Mouse (Mus musculus) stomach, postnatal 0 days (tissue): ENCODE measurements around the gene Hist1h4j. TPM values are rescaled to one million over a fixed set of nuclear protein-coding genes. Genes with fewer than 3 reads are reported as not detected.
"Not testable (repeated sequence)": the region's sequence is repeated elsewhere in the genome, so short reads cannot be mapped to it uniquely, and the experiment has no call there.

Source experiments
- ATAC-seq: fragments of 200-750 bp; cut with Nextera tagmentation; 2 replicates; pipeline ENCODE4 v1.8.0; 2017; ENCODE audit not compliant: low FRiP score, low TSS enrichment
- DNase-seq: peaks from one replicate; pipeline ENCODE4 v3.0.0-alpha.2; 2016; ENCODE audit warnings: low spot score
- H3K27ac ChIP-seq: fragments of 300-500 bp; sonication (generic); replicated peaks from 2 replicates; pipeline ENCODE4 v1.5.1; 2014; ENCODE audit warnings: mild to moderate bottlenecking, control low read depth
- H3K27me3 ChIP-seq: fragments of 300-500 bp; sonication (generic); 2 replicates; pipeline ENCODE4 v1.6.1; 2014; ENCODE audit warnings: low read length; ENCODE audit not compliant: control insufficient read depth, insufficient read depth
- H3K36me3 ChIP-seq: fragments of 300-500 bp; sonication (generic); 2 replicates; pipeline ENCODE4 v1.6.1; 2014; ENCODE audit warnings: low read length, mixed read lengths; ENCODE audit not compliant: control insufficient read depth, insufficient read depth
- H3K4me1 ChIP-seq: fragments of 300-500 bp; sonication (generic); replicated peaks from 2 replicates; pipeline ENCODE4 v1.6.1; 2014; ENCODE audit warnings: antibody characterized with exemption; ENCODE audit not compliant: control insufficient read depth, insufficient read depth
- H3K4me2 ChIP-seq: fragments of 300-500 bp; sonication (generic); replicated peaks from 2 replicates; pipeline ENCODE4 v1.6.1; 2014; ENCODE audit warnings: low read depth, mild to moderate bottlenecking, control low read depth, moderate library complexity
- H3K4me3 ChIP-seq: fragments of 300-500 bp; sonication (generic); 2 replicates; pipeline ENCODE4 v1.5.1; 2014; ENCODE audit warnings: low read depth, low read length, control low read depth
- H3K9ac ChIP-seq: fragments of 300-500 bp; sonication (generic); 2 replicates; pipeline ENCODE4 v1.6.1; 2014; ENCODE audit warnings: mild to moderate bottlenecking, low read length, control low read depth, mixed read lengths
- H3K9me3 ChIP-seq: fragments of 300-500 bp; sonication (generic); 2 replicates; pipeline ENCODE4 v1.6.1; 2016; ENCODE audit warnings: low read length; ENCODE audit not compliant: control insufficient read depth
- CTCF ChIP-seq: IDR thresholded peaks from 2 replicates; pipeline ENCODE4 v1.5.1; 2016; ENCODE audit warnings: antibody characterized with exemption, low read depth, mild to moderate bottlenecking, moderate library complexity
- EP300 ChIP-seq: optimal IDR thresholded peaks from 2 replicates; pipeline ENCODE3; 2016; ENCODE audit warnings: antibody characterized with exemption
- WGBS: fragments of 180-500 bp; shearing (Covaris S2); extraction: QIAGEN DNeasy Blood & Tissue Kit; methylation state at CpG from one replicate; pipeline ENCODE4 v1.1.7; 2014; 5-methylcytosine and 5-hydroxymethylcytosine counted together
- polyA plus RNA-seq: library from polyadenylated mRNA; unstranded; fragments of >200 nt; fragmentation: Nextera tagmentation; extraction: Ambion mirVana; gene quantifications from 2 replicates; pipeline ENCODE4 v1.2.1, GENCODE M21; 2015

The Hist1h4j gene
- polyA plus RNA-seq, 1 experiment from 2014 or later: 0.92 TPM

- WGBS: 4% methylated on average over 5 of the region's 5 CpGs
- no peak for DNase-seq
- TF ChIP-seq EP300 (no peak), CTCF (no peak)
Observed at GRCm38 (mm10) chr13:21749387-21750158, 14.7 kb downstream of the Hist1h4j start.

GRCm38 (mm10) chr13:21750159-21751017, 15.5 kb downstream of the Hist1h4j start, which contains the start of gene Hist1h4k:
Gene Hist1h4k (minus strand): TSS chr13:21750505.
- ATAC-seq: peak; percentile 85
- H3K4me3 ChIP-seq: peak within 1 kb of the TSS; percentile 43
- peak within 1 kb of the TSS; percentile 54 for H3K9ac ChIP-seq
- H3K36me3 ChIP-seq, H3K4me1 ChIP-seq, H3K9me3 ChIP-seq, H3K27me3 ChIP-seq: not testable (repeated sequence)
- DNase-seq: peak; percentile 85
- 1% methylated on average over 46 of the region's 56 CpGs for WGBS
- H3K27ac ChIP-seq: peak within 1 kb of the TSS; percentile 65
- peak within 1 kb of the TSS; percentile 55 for H3K4me2 ChIP-seq

More at GRCm38 (mm10) chr13:21749387-21750158, 14.7 kb downstream of the Hist1h4j start:
- peak overlapping the region; percentile 43 for H3K4me3 ChIP-seq
- H3K4me1 ChIP-seq: no peaks in the 10 kb centered on the region
- no peaks in the 10 kb centered on the region for H3K9me3 ChIP-seq
- H3K36me3 ChIP-seq: no peaks in the 10 kb centered on the region
- no peak for ATAC-seq
- peak overlapping the region; percentile 54 for H3K9ac ChIP-seq
- peak overlapping the region; percentile 13; the same call in 1 of the 2 replicates for H3K27ac ChIP-seq
- peak overlapping the region; percentile 55 for H3K4me2 ChIP-seq
- no peaks in the 10 kb centered on the region for H3K27me3 ChIP-seq

- H3K4me1 ChIP-seq: no peaks in the 10 kb centered on the region
- DNase-seq (no peak), ATAC-seq (no peak)
- H3K36me3 ChIP-seq: no peaks in the 10 kb centered on the region
- no peak for TF ChIP-seq CTCF
- no peak for TF ChIP-seq EP300
- no peak overlapping the region for H3K4me3 ChIP-seq
- no peak overlapping the region for H3K4me2 ChIP-seq
- H3K9me3 ChIP-seq: no peaks in the 10 kb centered on the region
- H3K27ac ChIP-seq: no peak overlapping the region
- H3K27me3 ChIP-seq: no peaks in the 10 kb centered on the region
- H3K9ac ChIP-seq: no peak overlapping the region
Observed at GRCm38 (mm10) chr13:21751417-21751816, 16.6 kb downstream of the Hist1h4j start.

- no peaks in the 10 kb centered on the region for H3K27me3 ChIP-seq
- DNase-seq (no peak), ATAC-seq (no peak)
- no peak overlapping the region for H3K4me3 ChIP-seq
- H3K9me3 ChIP-seq: no peaks in the 10 kb centered on the region
- no peaks in the 10 kb centered on the region for H3K4me1 ChIP-seq
- no peak overlapping the region for H3K4me2 ChIP-seq
- 63% methylated on average over 3 of the region's 3 CpGs for WGBS
- no peak overlapping the region for H3K9ac ChIP-seq
- H3K36me3 ChIP-seq: no peaks in the 10 kb centered on the region
- TF ChIP-seq EP300 (no peak), CTCF (no peak)
- no peak overlapping the region for H3K27ac ChIP-seq
Observed at GRCm38 (mm10) chr13:21751827-21752226, 17.0 kb downstream of the Hist1h4j start.

GRCm38 (mm10) chr13:21752356-21752755, 17.5 kb downstream of the Hist1h4j start:
- TF ChIP-seq EP300 (no peak), CTCF (no peak)
- H3K27me3 ChIP-seq: no peaks in the 10 kb centered on the region
- H3K4me2 ChIP-seq: peak overlapping the region; percentile 66
- H3K9me3 ChIP-seq: no peaks in the 10 kb centered on the region
- no peaks in the 10 kb centered on the region for H3K36me3 ChIP-seq
- WGBS: 25% methylated on average over 3 of the region's 3 CpGs
- no peak for DNase-seq
- H3K4me3 ChIP-seq: no peak overlapping the region
- H3K9ac ChIP-seq: 0 out of 2 replicates have a peak overlapping the region, but pooled peaks have one; percentile 8
- no peak for ATAC-seq
- H3K4me1 ChIP-seq: no peaks in the 10 kb centered on the region
- no peak overlapping the region for H3K27ac ChIP-seq
